Mouse (Mus musculus): ENCODE results near the gene Zbtb7b.

DNA sequence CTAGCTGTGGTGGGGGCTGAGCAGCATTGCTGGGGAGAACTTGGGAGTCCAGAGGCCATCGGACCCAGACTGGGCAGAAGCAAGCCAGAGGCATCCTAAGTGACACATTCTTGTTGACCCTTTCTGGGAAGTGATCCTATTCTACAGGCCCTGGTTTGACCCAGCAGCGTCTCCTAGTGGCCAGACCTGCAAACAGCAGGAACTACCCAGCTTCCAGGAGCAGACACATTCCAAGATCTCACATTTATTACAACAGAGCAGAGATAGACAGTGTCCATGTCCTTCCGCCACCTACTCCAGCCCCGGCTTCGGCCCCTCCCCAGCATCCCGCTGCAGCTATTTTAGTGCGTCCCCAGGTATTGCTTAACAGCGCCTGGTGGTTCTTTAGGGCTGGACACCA lies 55.2 kb downstream of the Zbtb7b start:
- TF ChIP-seq POLR2A (IDR thresholded peaks at IDR 0.05; ENCODE audit: control insufficient read depth, extremely low read depth, insufficient read depth, low read length, poor library complexity), result no peak
- peak; percentile 75; the same call in 1 of the 2 replicates for TF ChIP-seq CTCF (IDR thresholded peaks at IDR 0.05; ENCODE audit: borderline replicate concordance, control insufficient read depth, extremely low read depth, insufficient read depth, low read length, poor library complexity)

All from thymus, adult 2 months (tissue).